Mouse (Mus musculus): ENCODE measurements around the gene Cyp2w1.

Gene Cyp2w1

GRCm38 (mm10) chr5:139392219-139393196 lies 40.1 kb downstream of the Cyp2w1 start:
- Histone ChIP-seq H3K36me3 (ENCODE audit: control insufficient read depth, insufficient read depth, low read length, poor library complexity, severe bottlenecking) (peaks cover 7% of the 10 kb centered on the region), H3K27me3 (ENCODE audit: control insufficient read depth, insufficient read depth, low read length, poor library complexity, severe bottlenecking) (no peaks in the 10 kb centered on the region)
- DNase-seq (ENCODE audit: low read depth, low spot score) = no peak

GRCm38 (mm10) chr5:139393197-139393588 lies 40.8 kb downstream of the Cyp2w1 start:
- DNase-seq (ENCODE audit: low read depth, low spot score) = no peak
- Histone ChIP-seq H3K27me3 (ENCODE audit: control insufficient read depth, insufficient read depth, low read length, poor library complexity, severe bottlenecking) (no peaks in the 10 kb centered on the region), H3K36me3 (ENCODE audit: control insufficient read depth, insufficient read depth, low read length, poor library complexity, severe bottlenecking) (peaks cover 7% of the 10 kb centered on the region)

- no peak for DNase-seq (ENCODE audit: low read depth, low spot score)
- peaks cover 7% of the 10 kb centered on the region for H3K36me3 ChIP-seq (ENCODE audit: control insufficient read depth, insufficient read depth, low read length, poor library complexity, severe bottlenecking)
- no peaks in the 10 kb centered on the region for H3K27me3 ChIP-seq (ENCODE audit: control insufficient read depth, insufficient read depth, low read length, poor library complexity, severe bottlenecking)
Measured at GRCm38 (mm10) chr5:139394399-139394798, 42.0 kb downstream of the Cyp2w1 start.

- peaks cover 7% of the 10 kb centered on the region for H3K36me3 ChIP-seq (ENCODE audit: control insufficient read depth, insufficient read depth, low read length, poor library complexity, severe bottlenecking)
- no peaks in the 10 kb centered on the region for H3K27me3 ChIP-seq (ENCODE audit: control insufficient read depth, insufficient read depth, low read length, poor library complexity, severe bottlenecking)
- no peak for DNase-seq (ENCODE audit: low read depth, low spot score)
Measured at GRCm38 (mm10) chr5:139395528-139395927, 43.1 kb downstream of the Cyp2w1 start.

GRCm38 (mm10) chr5:139397359-139397916 lies 45.0 kb downstream of the Cyp2w1 start:
- no peaks in the 10 kb centered on the region for H3K27me3 ChIP-seq (ENCODE audit: control insufficient read depth, insufficient read depth, low read length, poor library complexity, severe bottlenecking)
- DNase-seq (ENCODE audit: low read depth, low spot score) = peak; percentile 37
- peaks cover 7% of the 10 kb centered on the region for H3K36me3 ChIP-seq (ENCODE audit: control insufficient read depth, insufficient read depth, low read length, poor library complexity, severe bottlenecking)

GRCm38 (mm10) chr5:139397959-139398753 lies 45.7 kb downstream of the Cyp2w1 start:
- Histone ChIP-seq H3K27me3 (ENCODE audit: control insufficient read depth, insufficient read depth, low read length, poor library complexity, severe bottlenecking) (no peaks in the 10 kb centered on the region), H3K36me3 (ENCODE audit: control insufficient read depth, insufficient read depth, low read length, poor library complexity, severe bottlenecking) (peaks cover 4% of the 10 kb centered on the region)
- DNase-seq (ENCODE audit: low read depth, low spot score) = peak; percentile 93

- Histone ChIP-seq H3K27me3 (ENCODE audit: control insufficient read depth, insufficient read depth, low read length, poor library complexity, severe bottlenecking) (no peaks in the 10 kb centered on the region), H3K36me3 (ENCODE audit: control insufficient read depth, insufficient read depth, low read length, poor library complexity, severe bottlenecking) (peaks cover 3% of the 10 kb centered on the region)
- DNase-seq (ENCODE audit: low read depth, low spot score) = no peak
Measured at GRCm38 (mm10) chr5:139398786-139399185, 46.4 kb downstream of the Cyp2w1 start.

GRCm38 (mm10) chr5:139399991-139400390 lies 47.6 kb downstream of the Cyp2w1 start:
- DNase-seq (ENCODE audit: low read depth, low spot score) = no peak
- H3K36me3 ChIP-seq (ENCODE audit: control insufficient read depth, insufficient read depth, low read length, poor library complexity, severe bottlenecking) = peaks cover under 1% of the 10 kb centered on the region; the same call in 1 of the 2 replicates
- no peaks in the 10 kb centered on the region for H3K27me3 ChIP-seq (ENCODE audit: control insufficient read depth, insufficient read depth, low read length, poor library complexity, severe bottlenecking)

GRCm38 (mm10) chr5:139402106-139402505 lies 49.7 kb downstream of the Cyp2w1 start:
- Histone ChIP-seq H3K36me3 (ENCODE audit: control insufficient read depth, insufficient read depth, low read length, poor library complexity, severe bottlenecking) (no peaks in the 10 kb centered on the region; the same call in 1 of the 2 replicates), H3K27me3 (ENCODE audit: control insufficient read depth, insufficient read depth, low read length, poor library complexity, severe bottlenecking) (no peaks in the 10 kb centered on the region)
- DNase-seq (ENCODE audit: low read depth, low spot score) = no peak

GRCm38 (mm10) chr5:139403692-139404260 lies 51.4 kb downstream of the Cyp2w1 start:
- no peak for DNase-seq (ENCODE audit: low read depth, low spot score)
- no peaks in the 10 kb centered on the region for H3K27me3 ChIP-seq (ENCODE audit: control insufficient read depth, insufficient read depth, low read length, poor library complexity, severe bottlenecking)
- no peaks in the 10 kb centered on the region; the same call in 1 of the 2 replicates for H3K36me3 ChIP-seq (ENCODE audit: control insufficient read depth, insufficient read depth, low read length, poor library complexity, severe bottlenecking)

- H3K36me3 ChIP-seq (ENCODE audit: control insufficient read depth, insufficient read depth, low read length, poor library complexity, severe bottlenecking) = no peaks in the 10 kb centered on the region; the same call in 1 of the 2 replicates
- DNase-seq (ENCODE audit: low read depth, low spot score) = no peak
- H3K27me3 ChIP-seq (ENCODE audit: control insufficient read depth, insufficient read depth, low read length, poor library complexity, severe bottlenecking) = no peaks in the 10 kb centered on the region
Measured at GRCm38 (mm10) chr5:139404801-139405401, 52.5 kb downstream of the Cyp2w1 start, which contains the start of gene C130050O18Rik. C130050O18Rik (plus strand) TSS chr5:139405280.

- no peaks in the 10 kb centered on the region for H3K27me3 ChIP-seq (ENCODE audit: control insufficient read depth, insufficient read depth, low read length, poor library complexity, severe bottlenecking)
- H3K36me3 ChIP-seq (ENCODE audit: control insufficient read depth, insufficient read depth, low read length, poor library complexity, severe bottlenecking) = no peaks in the 10 kb centered on the region; the same call in 1 of the 2 replicates
- no peak for DNase-seq (ENCODE audit: low read depth, low spot score)
Measured at GRCm38 (mm10) chr5:139405478-139405877, 53.1 kb downstream of the Cyp2w1 start.

GRCm38 (mm10) chr5:139405953-139406352 lies 53.5 kb downstream of the Cyp2w1 start:
- DNase-seq (ENCODE audit: low read depth, low spot score) = no peak
- Histone ChIP-seq H3K27me3 (ENCODE audit: control insufficient read depth, insufficient read depth, low read length, poor library complexity, severe bottlenecking) (no peaks in the 10 kb centered on the region), H3K36me3 (ENCODE audit: control insufficient read depth, insufficient read depth, low read length, poor library complexity, severe bottlenecking) (no peaks in the 10 kb centered on the region)

Data from splenic B cell, adult 2 months (primary cell).